Mouse (Mus musculus): ENCODE data around the gene Utp6.

Utp6 gene

GRCm38 (mm10) chr11:79961346-79962124 lies 655 bp downstream of the Utp6 start:
- peak in 1 of 2 experiments; percentile 31 for DNase-seq

DNA sequence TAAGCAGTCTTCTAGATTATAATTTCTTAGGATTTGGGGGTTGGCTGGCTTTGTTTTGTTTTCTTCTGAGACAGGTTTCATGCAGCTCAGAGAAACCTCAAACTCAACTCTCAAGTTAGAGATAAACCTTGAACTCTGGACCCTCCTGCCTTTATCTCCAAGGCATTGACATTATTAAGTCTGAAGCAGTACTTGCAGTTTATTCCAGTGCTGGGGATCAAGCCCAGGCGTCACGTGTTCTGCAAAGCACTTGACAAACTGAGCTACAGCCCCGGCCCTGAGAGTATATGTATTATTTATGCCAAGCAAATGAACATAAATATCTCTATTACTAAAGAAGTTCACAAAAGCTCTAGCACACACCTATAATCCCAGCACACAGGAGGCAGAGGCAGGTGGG lies 14.9 kb downstream of the Utp6 start:
- no peak for DNase-seq

DNA sequence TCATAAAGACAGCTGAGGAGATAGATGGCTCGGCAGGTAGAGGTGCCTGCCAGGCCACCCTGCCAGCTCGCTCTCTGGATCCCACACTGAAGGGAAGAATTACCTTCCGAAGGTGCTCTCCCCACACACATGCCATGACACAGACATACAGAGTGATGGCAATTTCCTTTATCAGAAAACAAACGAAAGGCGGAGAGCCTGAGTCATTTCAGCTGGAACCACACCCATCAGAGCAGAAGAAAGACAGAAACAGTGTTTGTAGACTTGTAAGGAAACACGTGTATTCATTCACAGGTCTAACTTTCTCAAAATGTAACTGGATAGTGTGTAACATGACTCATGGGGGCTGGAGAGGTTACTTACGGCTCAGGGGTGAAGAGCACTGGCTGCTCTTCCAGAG lies 18.6 kb downstream of the Utp6 start:
- DNase-seq = no peak

- DNase-seq = no peak
These were observed 19.1 kb downstream of the Utp6 start for GRCm38 (mm10) chr11:79943136-79943535.

DNA sequence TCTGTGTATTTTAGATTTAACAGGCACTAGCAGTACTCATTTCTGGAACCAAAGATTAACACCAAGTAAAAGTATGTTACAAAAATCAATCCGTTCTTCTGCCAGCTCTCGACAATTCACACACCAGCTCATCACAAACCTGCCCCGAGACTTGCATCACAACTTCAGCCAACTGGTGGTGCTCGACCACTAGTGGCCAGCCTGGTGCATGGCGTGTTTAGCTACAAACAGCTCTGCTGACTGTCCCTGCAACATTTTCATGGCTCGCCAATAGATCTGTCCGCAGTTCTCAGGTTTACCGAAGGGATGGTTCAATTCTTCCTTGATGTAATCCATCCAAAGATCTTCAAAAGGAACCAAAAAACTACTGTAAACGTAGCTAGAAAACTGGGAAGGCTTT lies 26.4 kb downstream of the Utp6 start:
- no peak for DNase-seq

- no peak for DNase-seq
These were observed 39.4 kb downstream of the Utp6 start for GRCm38 (mm10) chr11:79922766-79923165.

DNA sequence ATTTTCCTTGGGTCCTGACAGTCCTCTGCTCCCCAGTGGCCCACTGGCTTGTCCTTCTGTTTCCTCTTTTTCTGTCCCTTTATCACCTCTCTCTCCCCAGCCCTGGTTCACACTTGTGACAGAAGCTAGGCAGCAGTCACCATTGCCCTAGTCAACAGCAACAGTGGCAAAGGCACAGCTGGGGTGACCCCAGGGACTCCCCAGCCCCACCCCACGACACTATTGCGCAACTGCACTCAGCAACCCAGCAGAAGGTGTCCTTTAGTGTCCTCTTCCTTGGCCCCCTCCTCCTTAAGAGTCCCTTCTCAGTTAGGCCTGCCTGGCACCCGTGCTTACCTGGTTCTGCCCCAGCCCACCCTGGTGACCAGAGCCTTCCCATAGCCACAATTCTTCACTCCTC lies 40.0 kb downstream of the Utp6 start:
- no peak for DNase-seq

- DNase-seq = no peak
These were observed 41.6 kb downstream of the Utp6 start for GRCm38 (mm10) chr11:79920505-79921025.

- peak; percentile 82 to 92 for DNase-seq
These were observed 42.3 kb downstream of the Utp6 start for GRCm38 (mm10) chr11:79919685-79920504.

DNA sequence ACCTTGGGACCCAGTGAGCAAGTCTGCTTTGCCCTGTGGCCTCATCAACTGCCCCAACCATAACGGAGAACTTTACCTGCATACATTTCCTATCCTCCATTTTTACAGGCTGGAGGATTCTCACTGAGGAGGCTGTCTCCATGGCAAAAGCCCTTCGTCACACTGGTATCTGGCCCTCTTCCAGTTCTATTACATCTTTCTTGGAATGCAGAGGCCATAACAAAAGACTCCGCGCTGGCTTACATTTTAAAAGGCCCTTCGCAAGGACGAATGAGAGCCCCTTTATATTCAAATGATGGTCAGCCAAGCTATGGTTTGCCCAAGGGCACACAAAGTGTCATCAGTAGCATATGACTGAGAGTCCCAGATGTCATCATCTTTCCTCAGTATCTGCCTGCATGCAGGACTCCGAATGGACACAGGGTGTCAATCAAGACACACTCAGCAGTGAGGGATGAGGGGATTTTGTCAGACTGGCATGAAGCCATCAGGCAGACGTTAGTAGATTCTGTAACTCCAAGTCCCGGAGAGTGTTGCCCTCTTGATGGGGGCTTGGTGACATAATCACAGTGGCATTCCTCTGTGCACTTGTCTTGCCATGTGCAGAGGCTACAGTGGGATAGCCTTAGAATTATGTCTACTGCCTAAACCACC lies 46.4 kb downstream of the Utp6 start:
- no peak for DNase-seq

DNA sequence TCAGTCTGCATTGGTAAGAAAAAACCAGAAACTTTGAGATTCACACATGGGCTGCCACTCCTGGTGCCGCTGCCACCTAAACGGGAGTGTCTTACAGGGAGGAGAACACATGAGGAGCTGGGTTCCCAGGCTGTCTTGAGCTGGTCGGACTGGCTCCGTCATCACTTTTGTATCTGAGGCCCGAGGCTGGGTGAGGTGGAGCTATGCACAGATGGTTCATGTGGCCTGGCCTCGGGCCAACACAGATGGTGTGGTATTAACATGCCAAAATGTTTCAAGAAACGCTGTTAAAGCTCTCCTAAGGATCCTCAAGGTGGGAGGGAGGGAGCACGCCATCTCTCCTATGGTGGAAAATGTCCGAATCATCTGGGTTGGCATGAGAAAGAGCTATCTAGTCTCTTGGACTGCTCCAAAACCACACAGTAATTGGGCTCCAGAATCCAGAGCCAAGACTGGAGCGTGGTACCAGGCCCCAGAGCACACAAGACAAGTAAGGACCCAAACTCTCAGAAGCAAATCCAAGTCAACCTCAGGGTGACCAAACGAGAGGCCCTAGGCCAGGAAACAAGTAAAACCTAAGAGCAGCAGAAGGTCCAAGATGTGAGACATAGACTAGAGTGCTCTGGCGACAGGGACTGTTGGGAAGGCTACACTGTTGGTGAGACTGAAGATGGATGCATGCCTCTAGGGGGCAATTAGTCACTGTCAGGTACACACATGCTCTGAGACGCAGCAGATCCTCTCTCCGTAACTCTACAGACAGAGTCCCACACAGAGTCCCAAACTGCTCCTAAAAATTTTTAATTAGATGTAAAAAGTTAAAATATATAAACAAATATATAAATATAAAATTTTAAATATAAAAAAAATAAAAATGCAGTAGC lies 53.3 kb downstream of the Utp6 start:
- no peak for DNase-seq

DNA sequence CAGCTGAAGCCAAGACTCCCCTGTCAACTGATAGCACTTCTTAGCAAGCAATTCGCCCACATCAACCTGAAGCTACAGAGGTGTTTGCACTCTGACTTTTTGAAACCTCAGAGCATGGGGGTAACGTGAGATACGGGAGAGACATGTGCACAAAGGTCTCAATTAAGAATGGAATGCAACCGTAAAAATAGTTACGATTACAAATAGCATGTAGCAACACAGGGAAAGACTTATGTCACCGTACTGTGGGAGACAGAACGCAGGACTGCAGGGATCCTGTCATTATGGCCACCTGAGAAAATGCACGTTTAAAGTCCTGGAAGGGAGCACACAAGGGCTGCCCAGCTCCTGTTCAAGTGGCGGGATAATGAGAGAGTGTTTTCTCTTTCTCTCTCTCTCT lies 55.3 kb downstream of the Utp6 start:
- DNase-seq = no peak

DNA sequence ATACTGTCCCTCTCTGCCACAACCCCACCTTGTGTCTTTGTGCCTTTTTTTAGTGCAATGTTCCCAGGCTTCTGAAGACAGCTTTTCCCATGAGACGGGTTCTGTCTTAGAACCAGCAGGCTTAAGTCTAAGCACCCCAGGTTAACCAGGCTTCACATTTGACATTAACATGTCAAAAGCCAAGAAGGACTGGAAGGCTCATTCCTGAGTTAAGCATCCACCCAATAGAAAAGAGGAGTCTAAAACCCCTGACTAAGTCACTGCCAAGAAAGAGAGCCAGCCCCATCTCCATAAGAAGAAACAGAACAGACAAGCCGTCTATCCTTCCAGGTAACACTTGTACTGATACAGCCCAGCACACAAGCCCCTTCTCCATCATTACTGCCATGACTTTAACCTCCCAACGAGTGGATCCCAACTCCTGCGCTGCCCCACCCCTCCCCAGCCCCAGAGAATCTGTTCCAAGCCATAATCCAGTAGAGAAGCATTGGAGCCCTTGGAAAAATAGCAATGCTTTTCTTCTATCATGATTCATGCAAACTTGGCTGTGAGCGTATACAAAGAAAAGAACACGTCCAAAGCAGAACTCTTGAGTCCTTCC lies 59.2 kb downstream of the Utp6 start:
- no peak for DNase-seq

- DNase-seq = no peak
These were observed 61.0 kb downstream of the Utp6 start for GRCm38 (mm10) chr11:79901146-79901545.

GRCm38 (mm10) chr11:79892259-79892658 lies 69.9 kb downstream of the Utp6 start:
- no peak for DNase-seq

DNA sequence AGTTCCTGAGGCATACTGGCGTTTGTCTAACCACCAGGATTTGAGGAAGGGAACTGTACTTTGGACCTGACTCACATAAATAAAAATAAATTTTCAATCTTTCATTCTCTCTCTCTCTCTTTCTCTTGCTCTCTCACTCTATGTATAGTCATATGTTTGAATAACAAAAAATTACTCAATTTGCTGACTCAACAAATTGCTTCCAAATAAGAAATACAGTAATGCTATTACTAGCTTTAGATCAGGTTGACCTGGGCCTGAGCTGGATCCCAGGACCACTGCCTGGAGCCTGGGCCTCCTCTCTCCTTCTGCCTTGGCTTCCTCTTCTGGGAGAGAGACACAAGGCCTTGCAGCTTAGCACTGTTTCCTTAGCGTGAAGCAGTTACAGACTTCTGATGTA lies 71.4 kb downstream of the Utp6 start:
- DNase-seq = no peak

DNA sequence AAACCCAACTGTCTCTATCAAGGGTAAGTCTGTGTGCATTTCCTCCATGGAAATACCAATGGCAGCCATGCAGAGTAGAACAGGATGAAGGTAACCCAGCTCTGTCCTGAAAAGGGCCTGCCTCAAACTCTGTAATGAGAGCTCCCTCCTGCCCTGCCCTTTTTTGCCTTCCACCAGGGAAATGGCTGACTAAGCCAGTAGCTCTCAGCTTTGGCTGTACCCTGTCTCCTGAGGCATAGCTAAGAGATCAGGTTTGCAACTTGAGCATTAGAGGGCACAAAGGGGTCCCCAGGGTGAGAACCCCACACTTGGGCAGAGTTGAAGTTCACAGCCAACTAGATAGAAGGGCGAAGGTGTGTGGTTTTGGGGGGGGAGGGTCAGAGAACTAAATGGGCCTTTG lies 75.2 kb downstream of the Utp6 start:
- DNase-seq = no peak

GRCm38 (mm10) chr11:79886395-79886794 lies 75.8 kb downstream of the Utp6 start:
- no peak for DNase-seq

DNA sequence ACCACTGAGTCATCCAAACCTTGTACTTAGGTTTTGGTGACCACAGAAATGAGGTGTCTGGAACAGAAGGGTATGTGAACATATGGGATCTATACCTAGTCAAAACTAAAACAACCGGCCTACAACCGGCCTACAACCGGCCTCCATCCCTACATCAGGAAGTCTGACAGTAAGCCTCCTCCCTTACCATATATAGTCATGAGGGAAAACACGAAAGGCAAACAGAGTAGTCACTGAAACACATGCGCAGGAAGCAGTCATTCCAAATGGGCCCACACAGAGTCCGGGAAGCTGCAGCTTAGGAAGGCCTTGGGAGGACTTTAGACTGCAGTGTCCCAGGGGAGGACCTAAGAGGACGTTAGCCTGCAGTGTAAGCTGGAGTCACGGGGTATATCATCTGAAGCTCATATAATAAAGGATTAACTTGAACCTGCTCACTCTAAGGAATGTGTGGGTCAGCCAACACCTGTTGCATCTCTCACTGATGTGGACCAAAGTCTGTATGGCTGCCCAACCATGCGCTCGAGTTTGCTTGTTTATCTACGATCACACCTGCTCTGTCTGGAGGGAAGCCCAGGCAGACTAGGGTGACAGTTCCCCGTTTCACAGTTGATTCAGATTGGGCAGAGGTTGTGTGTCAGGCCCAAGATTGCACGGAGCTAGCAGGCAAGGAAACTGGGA lies 76.3 kb downstream of the Utp6 start:
- peak; percentile 69 to 85 for DNase-seq

DNA sequence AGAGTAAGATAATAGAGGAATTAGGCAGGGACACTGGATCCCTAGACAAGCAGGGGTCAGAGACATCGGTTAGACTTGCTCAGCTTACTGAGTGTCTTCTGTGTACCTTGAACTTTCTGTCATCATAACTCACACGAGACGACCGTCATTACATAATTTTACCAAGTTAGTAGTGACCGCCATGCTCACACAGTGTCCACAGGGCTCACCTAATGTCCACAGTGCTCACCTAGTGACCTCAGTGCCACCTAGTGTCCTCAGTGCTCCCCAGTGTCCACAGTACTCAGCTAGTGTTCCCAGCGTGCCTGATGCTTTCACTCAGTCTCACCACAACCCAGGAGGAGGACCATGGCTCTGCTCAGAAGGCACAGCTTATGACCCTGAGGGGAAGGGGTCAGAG lies 77.4 kb downstream of the Utp6 start:
- DNase-seq = peak; percentile 29 to 41

All from kidney, postnatal 36 days (tissue).